Mouse (Mus musculus): ENCODE measurements around the gene Plekhm2.

- TF ChIP-seq CTCF (IDR thresholded peaks at IDR 0.05; ENCODE audit: low read depth, low read length) (no peak), POLR2A (IDR thresholded peaks at IDR 0.05; ENCODE audit: extremely low read depth, insufficient read depth, low read length) (no peak)
Measured at GRCm38 (mm10) chr4:141603921-141604320, 60.8 kb downstream of the Plekhm2 start.

Data from liver, adult 2 months (tissue).